In genomic region chr1:117067151-117067819, GRCm38 (mm10) we compare ENCODE assay signal across 21 mouse cellular contexts.
DNase-seq lines count a peak whose midpoint lies in the region; ATAC-seq and TF ChIP-seq lines count a peak whose summit lies in the region.
"Had no signal": no experiment of that assay in that cellular context is flagged by ENCODE, and none has a peak within 500 bp of the region (broad histone marks: within the 10 kb centered on the region; RNA-seq: fewer than 3 reads in every experiment).

No protein-coding gene starts in this region.

- no peaks in the 10 kb centered on the region for H3K27me3 ChIP-seq in hindbrain, embryonic 11.5 days (ENCODE audit: control insufficient read depth, insufficient read depth, low read length)
- no peaks in the 10 kb centered on the region for H3K27me3 ChIP-seq in hindbrain, embryonic 10.5 days (ENCODE audit: insufficient read depth, poor library complexity, severe bottlenecking)
- no peaks in the 10 kb centered on the region for H3K27me3 ChIP-seq in hindbrain, embryonic 13.5 days
- H3K27me3 ChIP-seq in midbrain, embryonic 12.5 days = no peaks in the 10 kb centered on the region
- no peaks in the 10 kb centered on the region for H3K27me3 ChIP-seq in midbrain, embryonic 16.5 days (ENCODE audit: control insufficient read depth, insufficient read depth, low read depth, low read length)
- H3K27me3 ChIP-seq: forebrain, embryonic 15.5 days; heart, embryonic 15.5 days had no signal

- peak; percentile 47; the same call in 1 of the 2 replicates for ATAC-seq in hindbrain, embryonic 11.5 days (ENCODE audit: low FRiP score)
- ATAC-seq in hindbrain, embryonic 13.5 days (ENCODE audit: low FRiP score) = no peak; the same call in 1 of the 2 replicates
- peak; percentile 82 for ATAC-seq in midbrain, embryonic 12.5 days (ENCODE audit: low FRiP score, low read depth)
- ATAC-seq in midbrain, embryonic 16.5 days = peak; percentile 83
- ATAC-seq: forebrain, embryonic 15.5 days; inflammation-experienced regulatory T-cells, adult 6 months had no signal

- TF ChIP-seq POLR2A in lung, adult 2 months (IDR thresholded peaks at IDR 0.05; ENCODE audit: borderline replicate concordance, extremely low read depth, low read depth, low read length) = no peak

- no peak overlapping the region for H3K4me3 ChIP-seq in hindbrain, embryonic 11.5 days (ENCODE audit: low read depth, low read length)
- H3K4me3 ChIP-seq in hindbrain, embryonic 10.5 days = no peak overlapping the region
- no peak overlapping the region for H3K4me3 ChIP-seq in hindbrain, embryonic 13.5 days
- no peak overlapping the region for H3K4me3 ChIP-seq in midbrain, embryonic 12.5 days
- no peak overlapping the region for H3K4me3 ChIP-seq in midbrain, embryonic 16.5 days (ENCODE audit: low read depth, low read length)
- no peak overlapping the region for H3K4me3 ChIP-seq in lung, adult 2 months (replicated peaks; ENCODE audit: extremely low read depth, low read depth, low read length)
- H3K4me3 ChIP-seq: embryonic facial prominence, embryonic 10.5 days; erythroblast, embryonic 14.5 days; forebrain, embryonic 10.5 days; forebrain, embryonic 15.5 days; heart, adult 2 months; heart, embryonic 15.5 days had no signal

- no peaks in the 10 kb centered on the region for H3K9me3 ChIP-seq in hindbrain, embryonic 11.5 days (ENCODE audit: control insufficient read depth, low read length)
- no peaks in the 10 kb centered on the region for H3K9me3 ChIP-seq in hindbrain, embryonic 10.5 days
- no peaks in the 10 kb centered on the region for H3K9me3 ChIP-seq in hindbrain, embryonic 13.5 days
- no peaks in the 10 kb centered on the region for H3K9me3 ChIP-seq in midbrain, embryonic 12.5 days
- no peaks in the 10 kb centered on the region for H3K9me3 ChIP-seq in midbrain, embryonic 16.5 days (replicated peaks; ENCODE audit: control insufficient read depth, low read length, poor library complexity, severe bottlenecking)
- H3K9me3 ChIP-seq: embryonic facial prominence, embryonic 10.5 days; forebrain, embryonic 10.5 days; forebrain, embryonic 15.5 days; heart, embryonic 15.5 days had no signal

- 81% methylated on average over 4 of the region's 4 CpGs for WGBS in hindbrain, embryonic 11.5 days
- 79% methylated on average over 4 of the region's 4 CpGs for WGBS in hindbrain, embryonic 10.5 days
- WGBS in hindbrain, embryonic 13.5 days = 76% methylated on average over 4 of the region's 4 CpGs
- 85% methylated on average over 4 of the region's 4 CpGs for WGBS in midbrain, embryonic 12.5 days
- 71% methylated on average over 4 of the region's 4 CpGs for WGBS in midbrain, embryonic 16.5 days
- 64% methylated on average over 4 of the region's 4 CpGs for WGBS in lung, adult 2 months

- H3K9ac ChIP-seq in hindbrain, embryonic 11.5 days (ENCODE audit: low read depth, low read length) = no peak overlapping the region
- no peak overlapping the region for H3K9ac ChIP-seq in hindbrain, embryonic 13.5 days
- no peak overlapping the region for H3K9ac ChIP-seq in midbrain, embryonic 12.5 days (replicated peaks)
- no peak overlapping the region for H3K9ac ChIP-seq in midbrain, embryonic 16.5 days (ENCODE audit: low read depth, low read length)
- H3K9ac ChIP-seq: forebrain, embryonic 15.5 days; heart, embryonic 15.5 days had no signal

- no peak for TF ChIP-seq CTCF in lung, adult 2 months (IDR thresholded peaks at IDR 0.05; ENCODE audit: insufficient read depth, low read length)

- no peak overlapping the region for H3K27ac ChIP-seq in hindbrain, embryonic 11.5 days (ENCODE audit: low read depth, low read length)
- H3K27ac ChIP-seq in hindbrain, embryonic 10.5 days = no peak overlapping the region
- H3K27ac ChIP-seq in hindbrain, embryonic 13.5 days = peak overlapping the region; percentile 58
- H3K27ac ChIP-seq in midbrain, embryonic 12.5 days (replicated peaks) = peak overlapping the region; percentile 64
- peak overlapping the region; percentile 55 for H3K27ac ChIP-seq in midbrain, embryonic 16.5 days (ENCODE audit: low read length)
- H3K27ac ChIP-seq: embryonic facial prominence, embryonic 10.5 days; forebrain, embryonic 10.5 days; forebrain, embryonic 15.5 days; heart, adult 2 months; heart, embryonic 15.5 days had no signal

- no peak for DNase-seq in hindbrain, embryonic 11.5 days (ENCODE audit: low spot score)
- DNase-seq in hindbrain, embryonic 10.5 days (ENCODE audit: low spot score) = no peak
- DNase-seq in lung, adult 18-20 months = no peak
- DNase-seq in urinary bladder, postnatal 36 days (ENCODE audit: low spot score in 2 of 2) = no peak
- no peak for DNase-seq in lung, adult 2 months
- DNase-seq: adrenal gland, postnatal 10 days; cerebellum, adult 2 months; cerebellum, postnatal 10 days; gastrocnemius, postnatal 10 days; heart, adult 2 months; heart, postnatal 14 days had no signal

- no peaks in the 10 kb centered on the region for H3K36me3 ChIP-seq in hindbrain, embryonic 11.5 days (ENCODE audit: control insufficient read depth, insufficient read depth, low read length)
- no peaks in the 10 kb centered on the region for H3K36me3 ChIP-seq in hindbrain, embryonic 10.5 days
- no peaks in the 10 kb centered on the region for H3K36me3 ChIP-seq in hindbrain, embryonic 13.5 days
- H3K36me3 ChIP-seq in midbrain, embryonic 12.5 days = no peaks in the 10 kb centered on the region
- no peaks in the 10 kb centered on the region for H3K36me3 ChIP-seq in midbrain, embryonic 16.5 days (ENCODE audit: control insufficient read depth, insufficient read depth, low read length)
- H3K36me3 ChIP-seq: embryonic facial prominence, embryonic 10.5 days; forebrain, embryonic 10.5 days; forebrain, embryonic 15.5 days; heart, embryonic 15.5 days had no signal

- no peak overlapping the region for H3K4me2 ChIP-seq in hindbrain, embryonic 11.5 days (replicated peaks; ENCODE audit: low read depth, low read length)
- no peak overlapping the region for H3K4me2 ChIP-seq in hindbrain, embryonic 13.5 days
- H3K4me2 ChIP-seq in midbrain, embryonic 12.5 days (replicated peaks) = no peak overlapping the region
- H3K4me2 ChIP-seq in midbrain, embryonic 16.5 days (ENCODE audit: low read length) = no peak overlapping the region
- H3K4me2 ChIP-seq: forebrain, embryonic 15.5 days; heart, embryonic 11.5 days; heart, embryonic 15.5 days had no signal

- no peaks in the 10 kb centered on the region for H3K4me1 ChIP-seq in hindbrain, embryonic 11.5 days (replicated peaks; ENCODE audit: control insufficient read depth, insufficient read depth, low read length)
- no peaks in the 10 kb centered on the region for H3K4me1 ChIP-seq in hindbrain, embryonic 10.5 days (replicated peaks)
- no peaks in the 10 kb centered on the region for H3K4me1 ChIP-seq in hindbrain, embryonic 13.5 days (replicated peaks)
- no peaks in the 10 kb centered on the region for H3K4me1 ChIP-seq in midbrain, embryonic 12.5 days
- H3K4me1 ChIP-seq in midbrain, embryonic 16.5 days (ENCODE audit: control insufficient read depth, insufficient read depth, low read length) = peaks cover 2% of the 10 kb centered on the region; the same call in 1 of the 2 replicates
- H3K4me1 ChIP-seq in lung, adult 2 months (ENCODE audit: control insufficient read depth, insufficient read depth, low read length) = no peaks in the 10 kb centered on the region
- H3K4me1 ChIP-seq: embryonic facial prominence, embryonic 10.5 days; forebrain, embryonic 10.5 days; forebrain, embryonic 15.5 days; heart, embryonic 15.5 days had no signal

Comparison
In these comparisons a context has a peak if more than half of its experiments do, and no peak if none do; other contexts are left out.
1. H3K27ac ChIP-seq: peak in hindbrain, embryonic 13.5 days (single experiment), midbrain, embryonic 12.5 days (single experiment) and midbrain, embryonic 16.5 days (single experiment); none in hindbrain, embryonic 11.5 days (single experiment) and hindbrain, embryonic 10.5 days (single experiment).